Mouse (Mus musculus): ENCODE data around the gene Myo19. TPM values are rescaled to one million over a fixed set of nuclear protein-coding genes. Genes with fewer than 3 reads are reported as not detected.

Myo19 gene
- total RNA-seq, 2 experiments from 2014 or later = 7.7 to 7.8 TPM

DNA sequence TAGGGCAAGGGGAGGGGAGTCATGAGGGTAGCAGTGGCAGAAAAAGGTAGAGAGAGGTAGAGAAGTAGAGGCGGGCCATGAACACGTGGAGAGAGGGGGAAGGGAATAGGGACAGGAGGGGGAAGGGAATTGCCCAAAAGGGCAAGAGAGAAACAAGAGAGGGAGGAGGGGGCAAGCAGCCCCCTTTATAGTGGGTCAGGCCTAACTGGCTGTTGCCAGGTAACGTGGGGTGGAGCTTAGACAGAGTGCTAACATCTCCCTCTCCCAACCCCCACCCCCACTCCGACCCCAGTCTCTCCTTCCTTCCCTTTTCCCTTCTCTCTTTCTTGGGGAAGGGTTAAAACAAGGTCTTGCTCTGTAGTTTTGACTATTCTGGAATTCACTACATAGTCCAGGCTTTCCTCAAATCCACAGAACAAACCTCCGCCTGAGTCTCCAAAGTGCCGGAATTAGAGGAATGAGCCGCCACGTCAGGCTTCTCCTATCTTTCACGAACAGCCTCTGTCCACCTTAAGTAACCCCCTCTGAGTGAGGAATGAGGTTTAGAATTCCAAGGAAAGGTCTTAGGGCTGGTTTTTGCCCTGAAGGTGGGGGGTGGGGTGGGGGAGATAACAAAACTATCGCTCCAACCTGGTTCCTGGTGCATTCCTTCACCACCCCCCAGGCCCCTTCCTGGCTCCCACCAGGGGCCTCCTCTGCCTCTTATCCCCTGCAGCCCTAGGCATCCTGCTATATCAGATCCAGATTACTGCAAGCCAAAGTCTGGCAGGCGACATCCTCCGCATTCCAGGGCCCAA, 64.9 kb downstream of the Myo19 start:
- no peak for DNase-seq (ENCODE audit: low spot score in 2 of 2)

DNA sequence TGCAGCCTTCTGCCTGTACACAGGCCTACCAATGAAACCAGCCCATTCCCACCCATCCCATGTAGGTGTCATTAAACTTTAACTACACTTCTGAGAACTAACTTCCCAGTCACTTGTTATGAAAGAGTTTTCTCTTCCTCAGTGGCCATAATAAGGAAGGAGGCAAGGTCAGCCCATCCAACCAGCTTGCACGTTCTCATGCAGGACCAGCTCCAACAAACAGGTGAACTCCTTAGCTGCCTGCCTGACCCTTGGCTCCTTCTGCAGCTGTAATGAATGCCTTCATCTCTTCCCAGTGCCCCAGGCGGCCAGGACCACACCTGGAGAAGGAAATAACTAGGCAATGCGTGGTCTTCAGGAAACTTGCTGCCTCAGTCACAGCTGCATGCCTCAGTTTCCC, 65.9 kb downstream of the Myo19 start:
- DNase-seq (ENCODE audit: low spot score in 2 of 2) = no peak

DNA sequence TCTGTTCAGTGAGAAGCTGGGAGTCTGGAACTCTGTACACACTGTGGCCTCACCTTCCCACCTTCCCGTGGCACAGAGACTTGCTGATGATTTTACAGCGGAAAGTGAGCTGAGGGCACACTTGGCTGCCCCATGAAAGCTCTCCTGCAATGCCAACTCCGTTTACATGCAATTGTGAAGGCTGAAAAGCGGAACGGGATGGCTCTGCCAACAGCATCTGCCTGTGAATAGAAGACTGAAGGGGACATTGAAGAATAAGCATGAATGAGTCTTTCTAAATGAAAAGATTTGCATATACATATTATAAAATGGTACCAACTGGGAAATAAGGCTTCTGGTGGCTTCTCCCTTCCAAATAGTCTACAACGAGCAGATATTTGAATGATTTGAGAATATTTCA, 67.3 kb downstream of the Myo19 start:
- no peak for DNase-seq (ENCODE audit: low spot score in 2 of 2)

DNA sequence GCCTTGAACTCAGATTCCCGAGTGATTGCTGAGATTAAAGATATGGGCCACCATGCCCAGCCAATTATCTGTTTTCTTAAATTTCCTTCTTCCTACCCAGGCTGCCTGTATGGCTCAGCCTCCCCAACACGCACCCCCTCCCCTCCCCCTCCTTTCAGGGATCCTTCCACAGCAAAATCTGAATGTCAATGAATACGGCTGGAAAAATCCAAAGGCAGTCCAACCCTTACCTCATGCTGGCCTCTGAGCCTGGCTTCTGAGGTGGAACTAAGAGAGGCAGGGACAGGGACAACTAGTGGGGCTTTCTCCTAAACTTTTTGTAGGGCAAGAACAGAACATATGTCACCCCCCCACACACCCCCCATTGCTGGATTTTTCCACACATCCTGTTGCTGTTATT, 68.2 kb downstream of the Myo19 start:
- DNase-seq (ENCODE audit: low spot score in 2 of 2) = no peak

DNA sequence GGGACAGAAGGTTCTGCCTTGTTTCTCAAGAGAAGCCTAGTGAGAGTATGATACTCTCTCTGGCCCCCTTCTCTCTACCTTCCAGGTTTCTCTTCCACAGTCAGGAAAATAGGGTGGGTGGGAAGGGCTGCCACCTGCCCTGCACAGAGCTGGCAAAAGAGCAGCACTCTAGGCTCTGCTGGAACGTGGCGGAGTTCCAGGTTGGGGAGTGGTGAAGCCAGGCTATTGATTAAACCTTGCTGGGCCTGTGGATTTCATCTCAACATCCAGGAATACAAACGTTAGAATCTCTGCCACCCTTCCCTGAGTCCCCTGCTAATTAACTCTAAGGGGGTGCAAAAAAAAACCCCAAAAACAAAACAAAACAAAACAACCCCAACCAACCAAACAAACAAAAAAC, 68.6 kb downstream of the Myo19 start:
- DNase-seq (ENCODE audit: low spot score in 2 of 2) = no peak

DNA sequence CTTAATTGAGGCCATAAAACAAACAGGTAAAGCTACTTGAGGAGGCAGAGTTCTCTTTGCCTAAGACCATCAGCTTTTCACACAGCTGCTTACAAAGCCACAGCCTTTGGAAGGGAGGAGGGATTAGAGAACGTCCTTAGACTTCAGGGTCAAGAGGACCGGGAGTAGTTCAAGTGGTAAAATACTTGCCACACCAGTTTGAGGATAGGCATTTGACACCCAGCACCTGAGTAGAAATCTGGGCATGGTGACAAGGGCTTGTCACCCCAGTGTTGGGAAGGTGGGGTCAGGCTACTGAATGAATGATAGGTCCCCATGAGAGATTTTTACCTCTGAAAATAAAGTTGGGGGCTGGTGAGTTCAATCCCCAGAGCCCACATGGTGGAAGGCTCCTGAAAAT, 72.7 kb downstream of the Myo19 start:
- no peak for DNase-seq (ENCODE audit: low spot score in 2 of 2)

DNA sequence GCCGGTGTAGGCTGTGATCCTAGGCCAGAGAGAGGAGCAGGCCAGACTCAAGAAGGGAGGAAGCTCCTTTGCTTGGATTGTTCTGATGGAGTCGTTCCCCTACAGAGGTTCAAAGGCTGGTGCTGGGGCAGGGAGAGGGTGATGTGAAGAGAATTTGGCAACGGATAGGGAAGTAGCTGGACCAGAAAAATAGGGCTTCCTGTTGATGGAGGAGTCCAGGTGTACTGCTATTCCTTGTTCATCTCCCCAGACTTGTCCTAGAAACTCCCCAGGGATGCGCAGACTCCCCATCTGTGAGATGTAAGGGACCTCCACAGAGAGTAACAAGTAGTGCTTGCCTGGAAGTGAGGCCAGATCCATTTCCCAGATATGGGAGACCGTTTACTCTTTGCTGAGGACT, 76.5 kb downstream of the Myo19 start:
- no peak for DNase-seq (ENCODE audit: low spot score in 2 of 2)

DNA sequence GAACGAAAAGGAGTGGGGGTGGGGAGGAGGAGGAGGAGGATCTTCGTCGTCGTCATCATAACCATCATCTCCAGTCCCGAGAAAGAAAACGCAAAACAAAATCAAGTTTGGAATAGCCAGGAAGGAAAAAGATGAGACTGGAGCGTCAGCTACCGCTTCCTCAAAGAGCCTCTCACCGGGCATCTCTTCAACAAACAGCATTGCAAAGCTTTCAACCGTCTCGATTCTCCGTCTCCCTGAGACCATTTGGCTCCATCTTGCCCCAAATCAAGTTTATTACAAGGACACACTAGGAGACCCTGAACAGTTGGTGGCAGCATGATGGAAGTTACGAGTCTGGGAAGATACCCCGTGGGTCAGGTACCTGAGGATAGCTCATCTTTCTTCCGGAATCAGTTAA, 77.2 kb downstream of the Myo19 start:
- DNase-seq (ENCODE audit: low spot score in 2 of 2) = no peak

DNA sequence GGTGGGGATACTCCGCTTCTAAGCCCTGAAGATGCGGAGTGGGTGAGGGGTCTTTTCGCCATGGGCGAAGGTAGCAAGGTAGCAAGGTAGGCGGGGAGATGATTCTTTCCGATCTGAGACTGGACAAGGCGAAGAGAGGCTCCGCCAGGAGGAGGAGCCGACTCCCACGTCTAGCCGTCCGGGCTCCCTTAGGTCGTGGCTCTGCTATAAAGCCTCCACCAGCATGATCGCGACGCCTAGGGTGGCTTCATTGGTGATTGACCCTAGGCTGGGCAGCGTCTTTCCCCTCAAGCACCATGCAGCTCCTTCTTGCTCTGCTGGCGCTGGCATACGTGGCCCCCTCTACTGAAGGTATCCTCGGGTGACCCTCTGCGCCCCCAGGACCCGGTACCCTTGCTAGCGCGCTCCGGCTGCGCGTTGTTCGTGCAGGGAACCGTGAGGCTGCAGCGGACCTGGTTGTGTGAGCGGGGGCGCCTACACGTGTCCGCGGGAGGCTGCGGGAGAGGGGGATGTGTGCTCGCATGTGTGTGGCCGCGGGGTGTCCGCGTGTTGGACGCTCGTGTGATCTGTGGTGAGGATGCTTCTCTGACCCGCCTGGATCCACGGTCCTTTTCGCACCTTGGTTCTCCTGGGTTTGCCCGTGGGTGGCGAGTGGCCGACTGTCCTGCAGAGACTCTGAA, 77.8 kb downstream of the Myo19 start, which contains the start of gene Car4:
TSS of gene Car4 (plus strand) at position 196 of the 680 bp plus-strand sequence.
- DNase-seq (ENCODE audit: low spot score in 2 of 2) = no peak

DNA sequence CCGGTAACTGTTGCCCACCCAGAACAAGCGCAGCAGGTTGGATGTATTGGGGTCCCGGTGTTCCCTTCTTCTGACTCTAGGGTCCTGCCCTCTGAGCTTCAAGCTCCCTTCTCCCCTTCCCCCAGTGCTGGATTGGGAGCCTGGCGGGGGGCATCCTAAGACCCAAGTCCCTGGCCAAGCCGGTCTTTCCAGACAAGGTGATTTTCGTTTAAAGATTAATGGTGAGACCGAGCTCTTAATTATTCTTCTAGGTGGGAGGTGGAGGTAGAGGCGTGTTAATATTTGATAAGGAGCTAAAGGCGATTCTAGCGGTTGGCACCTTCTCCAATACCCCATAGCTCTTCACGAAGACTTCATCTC, 78.3 kb downstream of the Myo19 start:
- no peak for DNase-seq (ENCODE audit: low spot score in 2 of 2)

DNA sequence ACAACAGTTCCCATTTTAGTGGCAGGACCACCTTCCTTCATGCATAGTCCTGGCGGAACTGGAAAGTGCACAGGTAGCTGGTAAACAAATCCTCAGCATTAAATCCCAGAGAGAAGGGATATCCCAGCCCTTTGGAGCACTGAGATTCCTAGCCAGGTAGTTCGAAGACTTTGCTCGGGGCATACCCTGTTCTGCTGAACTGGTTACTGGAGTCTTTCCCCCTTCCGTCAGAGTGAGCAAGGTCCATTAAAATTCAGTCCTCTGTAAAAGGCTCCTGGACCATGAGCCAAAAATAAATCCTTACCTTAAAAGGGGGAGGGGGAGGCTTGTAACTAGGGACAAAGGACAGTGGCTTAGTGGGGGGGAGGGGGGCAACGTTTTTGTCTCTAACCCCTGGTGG, 79.2 kb downstream of the Myo19 start:
- DNase-seq (ENCODE audit: low spot score in 2 of 2) = no peak

DNA sequence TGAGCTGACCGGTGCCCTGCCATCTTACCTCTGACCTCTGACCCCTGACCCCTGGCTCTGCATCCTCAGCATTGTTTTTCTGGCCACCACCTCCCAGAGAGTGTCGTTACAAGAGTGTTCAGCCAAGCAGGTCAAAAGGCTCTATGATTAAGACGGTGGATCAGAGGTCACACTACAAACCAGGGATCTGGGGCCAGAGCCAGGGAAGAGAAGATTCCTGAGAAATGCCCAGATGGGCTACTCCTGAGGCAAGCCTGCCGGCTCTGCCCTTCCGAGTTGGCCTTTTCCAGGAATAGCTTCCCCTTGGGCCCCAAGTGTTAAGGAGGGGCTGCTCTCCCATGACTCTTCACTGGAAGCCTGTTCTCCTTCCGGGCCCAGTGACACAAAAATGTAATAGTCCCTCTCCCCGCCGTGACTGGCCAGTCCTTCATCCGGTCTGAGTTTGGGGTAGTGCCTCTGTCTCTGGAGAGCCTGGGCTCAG, 79.8 kb downstream of the Myo19 start:
- no peak for DNase-seq (ENCODE audit: low spot score in 2 of 2)

DNA sequence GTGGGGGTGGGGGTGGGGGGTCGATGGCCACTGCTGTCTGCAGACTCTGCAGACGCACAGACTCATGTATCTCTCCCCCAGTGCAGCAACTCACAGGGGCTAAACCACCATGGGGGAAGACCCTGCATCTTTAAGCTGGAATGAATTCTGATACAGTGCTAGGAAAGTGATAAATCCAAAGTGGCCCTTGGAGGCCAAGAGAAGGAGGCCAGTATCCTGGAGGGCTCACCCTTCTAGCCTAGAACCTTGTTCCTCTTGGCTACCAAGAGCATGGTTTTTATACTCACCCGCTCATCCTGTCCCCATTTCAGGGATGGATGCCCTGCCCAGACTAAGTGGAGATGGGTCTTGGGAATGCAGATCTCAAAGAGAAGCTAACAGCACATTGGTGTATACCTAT, 80.3 kb downstream of the Myo19 start:
- no peak for DNase-seq (ENCODE audit: low spot score in 2 of 2)

DNA sequence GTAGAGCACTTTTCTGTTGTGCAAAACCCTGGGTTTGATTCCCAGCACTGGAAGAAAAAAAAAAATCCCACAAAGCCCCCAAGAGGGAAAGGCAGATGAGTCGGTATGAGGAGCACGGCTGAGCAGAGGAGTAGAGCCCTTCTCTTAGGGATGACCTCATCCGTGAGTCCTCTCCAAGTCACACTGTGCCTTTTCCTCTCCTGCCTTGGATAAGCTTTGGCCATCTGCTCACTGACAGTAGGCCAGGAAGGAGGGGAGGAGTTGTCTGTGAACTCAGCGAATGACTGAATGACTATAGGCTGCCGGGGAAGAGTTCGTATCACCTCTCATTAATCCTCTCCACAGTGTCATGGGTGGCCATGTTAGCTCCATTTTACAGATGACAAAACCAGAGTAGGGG, 80.8 kb downstream of the Myo19 start:
- no peak for DNase-seq (ENCODE audit: low spot score in 2 of 2)

Small RNAs within 50 kb of the gene (microRNA-seq; reads per million reads assigned to microRNA genes)
- gene Gm23564 = not detected

Other genes with a start within 250 kb of the Myo19 start
- gene Mrm1, start 60.6 kb upstream of the Myo19 start, total RNA-seq (2021) = 1 to 10 TPM; 6.5 to 6.7 TPM
- 10 to 100 TPM; 13.7 to 16.9 TPM for gene Dhrs11, start 51.2 kb upstream of the Myo19 start, total RNA-seq (2021)
- 10 to 100 TPM; 57.5 to 63.0 TPM for gene Ggnbp2, start 9.3 kb upstream of the Myo19 start, total RNA-seq (2021)
- 1 to 10 TPM; 5.6 to 6.4 TPM for gene Pigw, start 137 bp downstream of the Myo19 start, total RNA-seq (2021)
- 10 to 100 TPM; 12.2 to 14.7 TPM for gene Znhit3, start 36.2 kb downstream of the Myo19 start, total RNA-seq (2021)
- 1 to 10 TPM; 6.7 to 8.7 TPM for gene Car4, start 77.6 kb downstream of the Myo19 start, total RNA-seq (2021)

All from gastrocnemius, postnatal 4 days (tissue).